Mouse (Mus musculus) lung, embryonic 14.5 days (tissue): ENCODE results near the gene Ccdc114. TPM values are rescaled to one million over a fixed set of nuclear protein-coding genes. Genes with fewer than 3 reads are reported as not detected.
A peak's percentile ranks its signal among the peaks of the same experiment; 100 is the strongest.

Experiments used
- ATAC-seq: fragments of 200-750 bp; cut with Nextera tagmentation; 2 replicates; pipeline ENCODE4 v1.8.0; 2017; ENCODE audit warnings: mild to moderate bottlenecking, moderate TSS enrichment, moderate library complexity; ENCODE audit not compliant: insufficient read depth
- DNase-seq: peaks from one replicate; pipeline ENCODE4 v3.0.0-alpha.2; 2015
- H3K27ac ChIP-seq: fragments of 300-500 bp; sonication (generic); 2 replicates; pipeline ENCODE4 v1.5.1; 2014; ENCODE audit warnings: low read depth, mild to moderate bottlenecking, moderate library complexity
- H3K27me3 ChIP-seq: fragments of 300-500 bp; sonication (generic); 2 replicates; pipeline ENCODE4 v1.6.1; 2014; ENCODE audit warnings: low read length, control low read depth; ENCODE audit not compliant: insufficient read depth
- H3K36me3 ChIP-seq: fragments of 300-500 bp; sonication (generic); 2 replicates; pipeline ENCODE4 v1.6.1; 2014; ENCODE audit warnings: control low read depth; ENCODE audit not compliant: insufficient read depth
- H3K4me1 ChIP-seq: fragments of 300-500 bp; sonication (generic); 2 replicates; pipeline ENCODE4 v1.6.1; 2014; ENCODE audit warnings: antibody characterized with exemption, control low read depth; ENCODE audit not compliant: insufficient read depth
- H3K4me2 ChIP-seq: fragments of 300-500 bp; sonication (generic); 2 replicates; pipeline ENCODE4 v1.6.1; 2014; ENCODE audit warnings: mild to moderate bottlenecking
- H3K4me3 ChIP-seq: fragments of 300-500 bp; sonication (generic); 2 replicates; pipeline ENCODE4 v1.5.1; 2014; ENCODE audit warnings: low read depth, low read length
- H3K9ac ChIP-seq: fragments of 300-500 bp; sonication (generic); 2 replicates; pipeline ENCODE4 v1.6.1; 2014
- H3K9me3 ChIP-seq: fragments of 300-500 bp; sonication (generic); 2 replicates; pipeline ENCODE4 v1.6.1; 2016; ENCODE audit warnings: low read depth, low read length, control low read depth
- CTCF ChIP-seq: IDR thresholded peaks from 2 replicates; pipeline ENCODE4 v1.5.1; 2016; ENCODE audit warnings: antibody characterized with exemption, low read depth
- WGBS: fragments of 180-500 bp; shearing (Covaris S2); extraction: QIAGEN DNeasy Blood & Tissue Kit; methylation state at CpG from one replicate; pipeline ENCODE4 v1.1.7; 2014; 5-methylcytosine and 5-hydroxymethylcytosine counted together
- polyA plus RNA-seq: library from polyadenylated mRNA; unstranded; fragments of >200 nt; fragmentation: Nextera tagmentation; extraction: Ambion mirVana; gene quantifications from 2 replicates; pipeline ENCODE4 v1.2.1, GENCODE M21; 2014

Ccdc114 gene
- polyA plus RNA-seq, 1 experiment from 2014 or later = 4.4 TPM

DNA sequence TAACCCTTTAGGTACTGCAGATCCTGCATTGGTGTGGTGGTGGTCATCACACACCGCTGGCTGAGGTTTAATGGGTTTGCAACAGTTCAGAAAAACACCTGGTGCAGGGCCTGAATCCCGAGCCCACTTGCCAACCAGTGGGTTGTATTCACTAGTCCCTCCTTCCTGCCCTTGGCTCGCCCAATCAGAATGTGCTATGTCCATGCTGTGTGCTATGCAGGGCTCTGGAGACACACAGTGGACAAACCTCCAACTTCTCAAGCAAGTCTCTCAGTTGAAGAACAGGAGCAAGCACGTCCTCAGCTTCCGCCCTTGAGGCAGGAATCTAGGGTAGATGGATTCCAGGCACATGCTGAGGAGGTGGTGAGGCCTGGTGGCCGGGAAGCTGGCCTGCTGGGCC is 50.6 kb downstream of the Ccdc114 start:
- WGBS = 66% methylated on average over 6 of the region's 6 CpGs
- Histone ChIP-seq H3K4me3 (no peak overlapping the region), H3K27ac (no peak overlapping the region), H3K36me3 (no peaks in the 10 kb centered on the region), H3K27me3 (no peaks in the 10 kb centered on the region), H3K4me1 (no peaks in the 10 kb centered on the region), H3K4me2 (no peak overlapping the region), H3K9me3 (no peaks in the 10 kb centered on the region), H3K9ac (no peak overlapping the region)
- no peak for ATAC-seq
- DNase-seq = peak; percentile 24
- no peak for TF ChIP-seq CTCF

DNA sequence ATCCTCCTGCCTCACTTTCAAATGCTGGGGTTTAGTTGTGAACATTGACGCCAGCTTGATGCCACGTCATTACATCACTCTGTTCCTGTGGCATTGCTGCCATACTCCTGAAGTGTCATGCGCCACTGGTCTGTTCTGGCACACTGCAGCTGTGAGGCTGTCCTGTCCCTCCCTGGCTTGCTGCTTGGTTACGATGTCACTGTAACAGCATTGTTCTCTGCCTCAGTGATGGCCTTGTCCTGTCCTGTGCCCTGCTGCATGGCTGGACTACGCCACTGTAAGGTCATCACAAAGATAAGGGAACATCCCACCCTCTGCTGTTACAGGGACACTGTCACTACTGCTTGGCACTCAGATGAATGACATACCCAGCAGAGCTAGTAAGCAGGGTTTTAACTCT is 57.7 kb downstream of the Ccdc114 start:
- Histone ChIP-seq H3K4me1 (no peaks in the 10 kb centered on the region), H3K27ac (no peak overlapping the region), H3K27me3 (no peaks in the 10 kb centered on the region), H3K4me3 (no peak overlapping the region), H3K9ac (no peak overlapping the region), H3K4me2 (no peak overlapping the region), H3K9me3 (no peaks in the 10 kb centered on the region), H3K36me3 (no peaks in the 10 kb centered on the region)
- 78% methylated on average over 5 of the region's 5 CpGs for WGBS
- ATAC-seq (no peak), DNase-seq (no peak)
- TF ChIP-seq CTCF = no peak

- H3K9ac ChIP-seq = no peak overlapping the region
- DNase-seq = no peak
- no peak overlapping the region for H3K27ac ChIP-seq
- 71% methylated on average over 4 of the region's 6 CpGs for WGBS
- no peak overlapping the region for H3K4me2 ChIP-seq
- TF ChIP-seq CTCF = no peak
- H3K27me3 ChIP-seq = no peaks in the 10 kb centered on the region
- H3K4me3 ChIP-seq = no peak overlapping the region
- no peak for ATAC-seq
- no peaks in the 10 kb centered on the region for H3K36me3 ChIP-seq
- no peaks in the 10 kb centered on the region for H3K4me1 ChIP-seq
- no peaks in the 10 kb centered on the region for H3K9me3 ChIP-seq
These were observed 63.0 kb downstream of the Ccdc114 start for GRCm38 (mm10) chr7:45986893-45987292.

DNA sequence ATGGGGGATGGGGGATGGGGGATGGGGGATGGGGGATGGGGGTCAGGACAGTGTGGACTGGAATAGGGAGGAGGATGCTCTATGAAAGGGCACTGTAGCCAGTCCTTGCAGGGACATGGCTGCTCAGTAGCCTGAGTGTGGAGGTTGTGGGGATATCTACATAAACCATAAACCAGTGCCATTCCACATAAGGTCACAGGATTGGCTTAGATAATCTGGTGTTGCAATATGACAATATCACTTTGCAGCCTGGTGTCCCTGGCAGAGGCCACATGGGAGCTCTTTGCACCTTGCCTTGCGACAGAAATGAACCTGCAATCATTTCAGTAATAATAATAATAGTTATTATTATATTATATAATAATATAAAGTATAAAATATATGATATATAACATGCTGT is 64.5 kb downstream of the Ccdc114 start:
- DNase-seq (no peak), ATAC-seq (no peak)
- Histone ChIP-seq H3K27ac (no peak overlapping the region), H3K9me3 (no peaks in the 10 kb centered on the region), H3K4me2 (no peak overlapping the region), H3K4me1 (no peaks in the 10 kb centered on the region), H3K9ac (no peak overlapping the region), H3K36me3 (no peaks in the 10 kb centered on the region), H3K27me3 (no peaks in the 10 kb centered on the region), H3K4me3 (no peak overlapping the region)
- 84% methylated on average over 1 of the region's 1 CpGs for WGBS
- TF ChIP-seq CTCF = no peak

DNA sequence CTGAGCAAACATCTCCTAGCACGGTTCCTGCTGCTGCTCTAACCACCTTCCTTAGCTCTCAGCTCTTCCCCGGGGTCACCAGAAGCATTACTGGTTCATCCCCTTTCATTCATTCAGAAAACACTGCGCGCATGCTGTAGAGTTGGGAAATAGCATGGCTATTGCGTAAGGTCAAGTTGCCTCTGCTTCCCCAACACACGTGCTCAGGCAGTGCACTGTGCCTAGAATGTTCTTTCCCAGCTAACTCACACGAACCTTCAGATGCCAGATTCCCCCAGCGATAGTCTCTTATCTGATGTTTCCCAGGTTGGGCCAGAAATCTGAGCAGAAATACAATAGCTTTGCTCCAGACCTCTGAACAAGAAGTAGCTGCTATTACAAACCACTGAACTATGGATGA is 68.6 kb downstream of the Ccdc114 start:
- WGBS = 77% methylated on average over 8 of the region's 8 CpGs

More for the DNA sequence above, 68.6 kb downstream of the Ccdc114 start:
- ATAC-seq = no peak
- Histone ChIP-seq H3K9ac (no peak overlapping the region), H3K27ac (no peak overlapping the region), H3K9me3 (no peaks in the 10 kb centered on the region), H3K4me1 (no peaks in the 10 kb centered on the region), H3K27me3 (no peaks in the 10 kb centered on the region), H3K4me3 (no peak overlapping the region), H3K4me2 (no peak overlapping the region), H3K36me3 (no peaks in the 10 kb centered on the region)
- TF ChIP-seq CTCF = no peak
- DNase-seq = no peak

Other genes with a start within 250 kb of the Ccdc114 start
- 0.28 and 0.30 TPM in 2 replicates for gene Ntn5, start 240.1 kb upstream of the Ccdc114 start, polyA plus RNA-seq
- gene Sec1, start 229.7 kb upstream of the Ccdc114 start, polyA plus RNA-seq = 0.08 TPM in 1 of 2 replicates, not detected in the other
- gene Car11, start 224.2 kb upstream of the Ccdc114 start, polyA plus RNA-seq = 2.0 and 4.3 TPM in 2 replicates
- 2.1 TPM in 2 replicates for gene Dbp, start 219.0 kb upstream of the Ccdc114 start, polyA plus RNA-seq
- gene Rpl18, start 208.6 kb upstream of the Ccdc114 start, polyA plus RNA-seq = 1,245 and 1,303 TPM in 2 replicates
- 21.9 and 23.8 TPM in 2 replicates for gene Sphk2, start 206.1 kb upstream of the Ccdc114 start, polyA plus RNA-seq
- 0.92 and 1.1 TPM in 2 replicates for gene Fam83e, start 202.9 kb upstream of the Ccdc114 start, polyA plus RNA-seq
- not detected in 2 replicates for gene Spaca4, start 198.3 kb upstream of the Ccdc114 start, polyA plus RNA-seq
- 0.76 and 1.9 TPM in 2 replicates for gene Lmtk3, start 140.3 kb upstream of the Ccdc114 start, polyA plus RNA-seq
- gene Sult2b1, start 139.4 kb upstream of the Ccdc114 start, polyA plus RNA-seq = 5.0 and 5.9 TPM in 2 replicates
- 109 and 110 TPM in 2 replicates for gene Cyth2, start 109.5 kb upstream of the Ccdc114 start, polyA plus RNA-seq
- 0.67 and 1.1 TPM in 2 replicates for gene Kcnj14, start 99.3 kb upstream of the Ccdc114 start, polyA plus RNA-seq
- gene Grwd1, start 93.1 kb upstream of the Ccdc114 start, polyA plus RNA-seq = 85.4 and 95.3 TPM in 2 replicates
- 107 and 108 TPM in 2 replicates for gene Kdelr1, start 51.3 kb upstream of the Ccdc114 start, polyA plus RNA-seq
- gene Grin2d, start 45.7 kb upstream of the Ccdc114 start, polyA plus RNA-seq = 0.41 and 0.43 TPM in 2 replicates
- gene Syngr4, start 27.4 kb upstream of the Ccdc114 start, polyA plus RNA-seq = 1.0 and 1.4 TPM in 2 replicates
- 2.7 and 3.5 TPM in 2 replicates for gene Tmem143, start 27.1 kb upstream of the Ccdc114 start, polyA plus RNA-seq
- 164 and 174 TPM in 2 replicates for gene Emp3, start 2.7 kb upstream of the Ccdc114 start, polyA plus RNA-seq
- gene Abcc6, start 106.2 kb downstream of the Ccdc114 start, polyA plus RNA-seq = 0.31 and 0.78 TPM in 2 replicates
- gene Nomo1, start 109.6 kb downstream of the Ccdc114 start, polyA plus RNA-seq = 26.1 and 26.4 TPM in 2 replicates
- gene Kcnj11, start 176.7 kb downstream of the Ccdc114 start, polyA plus RNA-seq = 0.11 TPM in 1 of 2 replicates, not detected in the other